Mouse (Mus musculus): ENCODE measurements around the gene Phactr4. TPM values are rescaled to one million over a fixed set of nuclear protein-coding genes. Genes with fewer than 3 reads are reported as not detected.

Phactr4 gene
- total and polyA plus RNA-seq, 3 experiments, result 7.2 to 79.5 (median 28.7) TPM

DNA sequence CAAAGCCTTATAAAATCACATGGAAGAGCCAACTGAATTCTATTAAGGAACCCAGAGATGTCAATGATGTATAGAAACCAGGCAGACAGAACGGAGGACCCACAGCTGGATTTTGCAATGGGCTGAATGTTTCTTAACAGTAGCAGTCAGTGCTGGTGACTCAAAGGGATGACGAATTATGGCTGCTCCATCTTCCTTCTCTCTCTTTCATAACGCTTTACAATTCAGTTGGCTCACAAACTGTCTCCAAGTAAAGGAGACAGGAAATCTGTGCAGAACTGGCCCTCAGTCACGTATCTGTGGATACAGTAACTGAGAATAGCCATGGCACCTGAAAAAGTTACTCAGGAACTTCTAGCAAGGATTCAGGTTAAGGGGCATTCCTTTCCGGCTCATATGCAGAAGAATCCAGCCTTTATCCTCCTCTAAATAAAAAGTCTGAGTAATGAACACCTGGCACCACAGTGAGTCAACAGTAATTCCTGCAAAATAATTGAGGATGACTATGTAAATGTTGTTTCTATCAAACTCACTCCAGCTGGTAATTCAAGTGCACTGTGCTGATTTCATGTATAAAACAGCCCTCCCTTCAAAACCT lies 19.1 kb downstream of the Phactr4 start:
- Histone ChIP-seq H3K9me3 (replicated peaks; ENCODE audit: insufficient read depth, low read length) (no peaks in the 10 kb centered on the region), H3K27ac (ENCODE audit: control insufficient read depth, low read depth, low read length) (no peak overlapping the region), H3K27me3 (ENCODE audit: control insufficient read depth in 1 of 2, insufficient read depth in 2 of 2, low read length in 2 of 2) (no peaks in the 10 kb centered on the region), H3K4me1 (ENCODE audit: control insufficient read depth in 1 of 2, insufficient read depth in 2 of 2, low read length in 2 of 2) (no peaks in the 10 kb centered on the region), H3K79me2 (ENCODE audit: control insufficient read depth, insufficient read depth, low read length, poor library complexity) (0 out of 2 replicates have a peak, but pooled peaks cover 1% of the 10 kb centered on the region), H3K36me3 (ENCODE audit: control insufficient read depth in 1 of 2, insufficient read depth in 2 of 2, low read length in 2 of 2) (no peaks in the 10 kb centered on the region; a peak in 1 of 4 replicates), H3K9ac (ENCODE audit: control insufficient read depth, low read depth, low read length, poor library complexity, severe bottlenecking) (no peak overlapping the region), H3K4me3 (ENCODE audit: control insufficient read depth in 1 of 2, insufficient read depth in 1 of 2, low read depth in 2 of 2, low read length in 2 of 2) (no peak overlapping the region)
- TF ChIP-seq RCOR1 (IDR thresholded peaks at IDR 0.05; ENCODE audit: low read depth, low read length) (no peak), TBP (IDR thresholded peaks at IDR 0.05; ENCODE audit: low read depth, low read length) (no peak), KAT2A (conservative IDR thresholded peaks at IDR 0.05; ENCODE audit: low read depth, low read length) (no peak), GABPA (IDR thresholded peaks at IDR 0.05; ENCODE audit: low read depth, low read length) (no peak), TCF12 (IDR thresholded peaks at IDR 0.05; ENCODE audit: low read depth, low read length) (no peak), EP300 (IDR thresholded peaks at IDR 0.05; ENCODE audit: low read depth in 1 of 2, low read length in 2 of 2) (no peak), MAZ (IDR thresholded peaks at IDR 0.05; ENCODE audit: low read depth, low read length) (no peak), HCFC1 (IDR thresholded peaks at IDR 0.05; ENCODE audit: low read depth, low read length) (no peak), CHD1 (IDR thresholded peaks at IDR 0.05; ENCODE audit: low read depth, low read length) (no peak)
- no peak for DNase-seq (ENCODE audit: low read depth, low spot score)

DNA sequence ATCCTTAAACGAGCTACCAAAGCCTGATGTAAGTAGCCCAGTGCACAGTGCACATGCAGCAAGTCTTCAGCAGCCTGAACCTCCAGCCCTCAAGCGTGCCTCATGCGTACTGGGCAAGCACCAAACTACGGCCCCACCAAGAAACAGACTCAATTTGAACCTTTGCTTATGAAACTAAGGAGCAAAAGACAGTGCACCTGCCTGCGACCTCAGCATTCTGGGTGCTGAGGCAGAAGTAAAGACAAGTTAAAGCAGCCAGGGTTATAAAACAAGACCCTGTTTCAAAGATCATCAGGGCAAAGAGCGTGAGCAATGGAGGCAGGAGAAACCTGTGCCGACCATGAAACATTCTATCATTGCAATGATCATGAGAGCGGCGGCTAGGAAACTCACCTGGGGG lies 21.3 kb downstream of the Phactr4 start:
- Histone ChIP-seq H3K4me3 (ENCODE audit: control insufficient read depth in 1 of 2, insufficient read depth in 1 of 2, low read depth in 2 of 2, low read length in 2 of 2) (no peak overlapping the region), H3K27ac (ENCODE audit: control insufficient read depth, low read depth, low read length) (no peak overlapping the region), H3K4me1 (ENCODE audit: control insufficient read depth in 1 of 2, insufficient read depth in 2 of 2, low read length in 2 of 2) (peaks cover 0 to 4% of the 10 kb centered on the region in 2 experiments; a peak in 2 of 4 replicates), H3K9me3 (replicated peaks; ENCODE audit: insufficient read depth, low read length) (no peaks in the 10 kb centered on the region), H3K27me3 (ENCODE audit: control insufficient read depth in 1 of 2, insufficient read depth in 2 of 2, low read length in 2 of 2) (no peaks in the 10 kb centered on the region), H3K9ac (ENCODE audit: control insufficient read depth, low read depth, low read length, poor library complexity, severe bottlenecking) (no peak overlapping the region), H3K36me3 (ENCODE audit: control insufficient read depth in 1 of 2, insufficient read depth in 2 of 2, low read length in 2 of 2) (peaks cover 0 to 8% of the 10 kb centered on the region in 2 experiments; a peak in 3 of 4 replicates), H3K79me2 (ENCODE audit: control insufficient read depth, insufficient read depth, low read length, poor library complexity) (peaks cover 13% of the 10 kb centered on the region)
- no peak for TF ChIP-seq EP300 (IDR thresholded peaks at IDR 0.05; ENCODE audit: low read depth in 1 of 2, low read length in 2 of 2)
- TF ChIP-seq ZKSCAN1 (IDR thresholded peaks at IDR 0.05; ENCODE audit: low read depth, low read length), result no peak
- TF ChIP-seq TCF12 (IDR thresholded peaks at IDR 0.05; ENCODE audit: low read depth, low read length), result no peak
- no peak for TF ChIP-seq ZNF384 (IDR thresholded peaks at IDR 0.05; ENCODE audit: low read depth, low read length)
- TF ChIP-seq RAD21 (IDR thresholded peaks at IDR 0.05; ENCODE audit: low read depth, low read length), result no peak
- TF ChIP-seq USF1 (IDR thresholded peaks at IDR 0.05; ENCODE audit: low read depth, low read length), result no peak
- TF ChIP-seq CHD1 (IDR thresholded peaks at IDR 0.05; ENCODE audit: low read depth, low read length), result no peak
- TF ChIP-seq TBP (IDR thresholded peaks at IDR 0.05; ENCODE audit: low read depth, low read length), result no peak
- TF ChIP-seq POLR2AphosphoS2 (IDR thresholded peaks at IDR 0.05; ENCODE audit: low read length), result no peak
- no peak for TF ChIP-seq ELF1 (IDR thresholded peaks at IDR 0.05; ENCODE audit: low read depth, low read length)
- no peak for TF ChIP-seq UBTF (IDR thresholded peaks at IDR 0.05; ENCODE audit: borderline replicate concordance, insufficient read depth, low read depth, low read length)
- TF ChIP-seq MAFK (IDR thresholded peaks at IDR 0.05; ENCODE audit: borderline replicate concordance, low read depth, low read length), result no peak
- no peak for TF ChIP-seq SIN3A (IDR thresholded peaks at IDR 0.05; ENCODE audit: low read length)
- TF ChIP-seq MAX (IDR thresholded peaks at IDR 0.05; ENCODE audit: low read length), result no peak
- DNase-seq (ENCODE audit: low read depth, low spot score), result no peak
